Mouse (Mus musculus) testis, adult 2 months (tissue): Measurements from ENCODE around the gene Smim4. TPM values are rescaled to one million over a fixed set of nuclear protein-coding genes. Genes with fewer than 3 reads are reported as not detected.

ENCODE experiments used
- H3K27ac ChIP-seq: fragments of 200-500 bp; 2 replicates; pipeline ENCODE4 v1.5.1; 2012; ENCODE audit warnings: low read depth, low read length; ENCODE audit not compliant: control insufficient read depth, insufficient read depth
- H3K27me3 ChIP-seq: fragments of 200-500 bp; 2 replicates; pipeline ENCODE4 v1.6.1; 2012; ENCODE audit warnings: mild to moderate bottlenecking, low read length, moderate library complexity; ENCODE audit not compliant: control insufficient read depth, insufficient read depth
- H3K36me3 ChIP-seq: fragments of 200-500 bp; 2 replicates; pipeline ENCODE4 v1.6.1; 2012; ENCODE audit warnings: mild to moderate bottlenecking, low read length; ENCODE audit not compliant: control insufficient read depth, insufficient read depth
- H3K4me1 ChIP-seq: fragments of 200-500 bp; 2 replicates; pipeline ENCODE4 v1.6.1; 2012; ENCODE audit warnings: low read length; ENCODE audit not compliant: control insufficient read depth, insufficient read depth
- H3K4me3 ChIP-seq: fragments of 200-500 bp; 2 replicates; pipeline ENCODE4 v1.5.1; 2012; ENCODE audit warnings: low read depth, mild to moderate bottlenecking, low read length, moderate library complexity, mixed read lengths; ENCODE audit not compliant: control insufficient read depth
- CTCF ChIP-seq: fragments of 200-500 bp; IDR thresholded peaks from 2 replicates; pipeline ENCODE4 v1.5.1; 2012; ENCODE audit warnings: low read depth, mild to moderate bottlenecking, inconsistent platforms, low read length, moderate library complexity; ENCODE audit not compliant: control insufficient read depth, insufficient read depth, insufficient replicate concordance
- POLR2A ChIP-seq: fragments of 200-500 bp; IDR thresholded peaks from 2 replicates; pipeline ENCODE4 v1.6.1; 2012; ENCODE audit warnings: low read depth, mild to moderate bottlenecking, inconsistent platforms, low read length, moderate library complexity; ENCODE audit not compliant: control insufficient read depth
- polyA plus RNA-seq: library from polyadenylated mRNA; depleted of rRNA; stranded (reverse); fragments of >200 nt; gene quantifications from 2 replicates; pipeline ENCODE4 v1.2.3, GENCODE M21; 2012; rRNA removed

Smim4 gene
- 8.9 and 11.8 TPM in 2 replicates for polyA plus RNA-seq

DNA sequence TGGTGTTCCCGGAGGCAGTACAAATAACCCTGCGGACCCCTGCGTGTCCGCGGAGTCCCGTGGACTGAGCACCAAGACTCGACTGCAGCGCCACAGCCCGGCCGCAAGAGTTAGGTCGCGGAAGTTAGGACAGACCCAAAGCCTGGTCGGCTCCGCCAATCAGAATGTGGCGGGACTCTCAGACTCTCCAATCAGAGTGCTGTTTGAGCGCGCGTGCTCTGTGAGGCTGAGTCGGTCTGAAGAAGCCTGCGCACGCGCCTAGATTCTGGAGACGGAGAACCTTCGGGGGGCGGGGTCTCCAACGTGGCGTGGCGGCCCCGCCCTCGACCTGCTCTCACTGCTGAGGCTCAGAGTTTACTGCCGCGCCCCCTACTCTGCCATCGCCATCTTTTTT is at the start of gene Smim4:
Gene Smim4 (minus strand): TSS at position 131 of the 394 bp plus-strand sequence.
- TF ChIP-seq CTCF (peak; percentile 26; the same call in 1 of the 2 replicates), POLR2A (peak; percentile 85)
- H3K27ac ChIP-seq = peak within 1 kb of the TSS; percentile 80
- no peaks in the 10 kb centered on the region for H3K27me3 ChIP-seq
- H3K36me3 ChIP-seq = no peaks in the 10 kb centered on the region
- peaks cover 35% of the 10 kb centered on the region for H3K4me1 ChIP-seq
- H3K4me3 ChIP-seq = peak within 1 kb of the TSS; percentile 93

- H3K36me3 ChIP-seq = no peaks in the 10 kb centered on the region
- no peak overlapping the region for H3K4me3 ChIP-seq
- no peak for TF ChIP-seq CTCF
- TF ChIP-seq POLR2A = no peak
- H3K27me3 ChIP-seq = no peaks in the 10 kb centered on the region
- H3K27ac ChIP-seq = no peak overlapping the region
- H3K4me1 ChIP-seq = no peaks in the 10 kb centered on the region; the same call in 1 of the 2 replicates
These were observed 49.0 kb upstream of the Smim4 start for GRCm38 (mm10) chr14:31177715-31178114.

- Histone ChIP-seq H3K27ac (no peak overlapping the region), H3K36me3 (no peaks in the 10 kb centered on the region), H3K4me3 (no peak overlapping the region), H3K4me1 (no peaks in the 10 kb centered on the region; the same call in 1 of the 2 replicates), H3K27me3 (no peaks in the 10 kb centered on the region)
- no peak for TF ChIP-seq POLR2A
- TF ChIP-seq CTCF = no peak
These were observed 48.5 kb upstream of the Smim4 start for GRCm38 (mm10) chr14:31177287-31177686.

DNA sequence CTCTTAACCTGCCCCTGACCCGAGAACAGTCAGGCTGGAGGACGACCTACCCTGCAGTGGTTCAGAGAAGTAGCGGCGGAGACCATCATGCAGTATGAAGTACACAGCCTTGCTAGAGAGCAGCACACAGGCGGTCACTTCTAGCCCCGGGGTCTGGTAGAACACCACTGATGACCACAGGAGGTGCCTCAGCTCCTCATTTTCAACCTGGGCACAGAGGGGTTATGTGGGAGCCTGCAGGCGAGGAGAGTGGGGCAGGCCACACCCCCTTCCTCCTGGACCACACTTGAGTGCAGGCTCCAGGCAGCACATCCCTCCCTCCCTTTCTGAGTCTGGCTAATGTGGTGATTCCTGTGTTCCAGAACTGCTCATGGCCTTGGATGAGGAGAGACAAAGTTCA is 44.8 kb upstream of the Smim4 start:
- Histone ChIP-seq H3K36me3 (no peaks in the 10 kb centered on the region), H3K27me3 (no peaks in the 10 kb centered on the region), H3K27ac (no peak overlapping the region), H3K4me3 (no peak overlapping the region), H3K4me1 (no peaks in the 10 kb centered on the region)
- no peak for TF ChIP-seq POLR2A
- TF ChIP-seq CTCF = no peak

DNA sequence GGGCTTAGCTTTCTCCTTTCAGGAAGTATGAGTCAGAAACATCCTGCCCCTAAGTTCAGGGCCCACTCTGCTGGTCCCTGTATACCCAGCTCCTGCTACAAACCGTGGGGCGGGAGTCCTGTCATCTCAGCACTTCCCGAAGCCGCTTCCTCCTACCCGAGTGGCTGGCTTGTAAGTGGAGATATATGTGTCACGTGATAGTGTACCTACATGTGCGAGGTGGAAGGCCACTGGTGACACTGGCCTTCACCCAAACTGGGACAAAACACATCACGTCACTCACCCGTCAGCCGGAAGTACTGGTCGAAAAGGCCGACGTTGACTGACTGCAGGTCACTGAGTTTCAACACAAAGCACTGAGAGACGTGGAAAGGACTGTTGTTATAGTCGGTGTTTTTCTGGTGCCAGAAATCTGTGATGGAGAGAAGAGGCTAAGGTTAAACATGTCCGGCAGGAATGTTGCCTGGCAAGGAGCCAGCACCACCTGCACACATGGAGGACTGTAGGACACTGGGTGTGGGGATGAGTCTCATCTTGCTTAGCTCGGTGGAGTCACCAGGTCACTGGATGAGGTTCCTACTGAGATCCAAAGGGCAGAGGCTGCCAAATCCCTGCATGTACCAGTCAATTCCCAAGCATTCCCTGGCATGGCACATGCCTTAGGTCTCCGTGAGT is 44.2 kb upstream of the Smim4 start:
- Histone ChIP-seq H3K27ac (no peak overlapping the region), H3K27me3 (no peaks in the 10 kb centered on the region), H3K36me3 (no peaks in the 10 kb centered on the region), H3K4me3 (no peak overlapping the region), H3K4me1 (no peaks in the 10 kb centered on the region)
- no peak for TF ChIP-seq CTCF
- no peak for TF ChIP-seq POLR2A

DNA sequence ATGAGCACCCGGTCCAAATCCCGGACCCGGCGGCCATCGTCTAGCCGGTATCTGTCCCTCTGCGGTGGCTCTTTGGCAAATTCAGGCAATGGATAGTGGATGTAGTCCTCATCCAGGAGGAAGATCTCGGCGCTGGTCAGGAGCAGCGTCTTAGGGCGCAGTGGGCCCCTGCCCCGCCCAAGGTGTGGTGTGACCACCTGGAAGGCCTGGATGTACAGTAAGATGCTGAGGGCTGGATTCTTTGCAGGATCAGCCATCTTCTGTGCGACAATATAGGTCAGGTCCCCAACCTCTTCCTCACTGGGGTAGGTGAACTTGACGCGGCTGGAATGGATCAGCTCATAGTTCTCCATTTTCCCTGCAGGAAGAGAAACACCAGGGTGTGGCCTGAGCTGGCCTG is 43.1 kb upstream of the Smim4 start:
- H3K27ac ChIP-seq = no peak overlapping the region

GRCm38 (mm10) chr14:31171386-31171785 is 42.6 kb upstream of the Smim4 start:
- H3K27me3 ChIP-seq = no peaks in the 10 kb centered on the region
- H3K4me1 ChIP-seq = no peaks in the 10 kb centered on the region
- H3K4me3 ChIP-seq = no peak overlapping the region
- no peak overlapping the region for H3K27ac ChIP-seq
- TF ChIP-seq POLR2A (no peak), CTCF (no peak)
- no peaks in the 10 kb centered on the region for H3K36me3 ChIP-seq

More for the DNA sequence above, 43.1 kb upstream of the Smim4 start:
- Histone ChIP-seq H3K4me3 (no peak overlapping the region), H3K4me1 (no peaks in the 10 kb centered on the region), H3K36me3 (no peaks in the 10 kb centered on the region), H3K27me3 (no peaks in the 10 kb centered on the region)
- no peak for TF ChIP-seq POLR2A
- TF ChIP-seq CTCF = no peak

DNA sequence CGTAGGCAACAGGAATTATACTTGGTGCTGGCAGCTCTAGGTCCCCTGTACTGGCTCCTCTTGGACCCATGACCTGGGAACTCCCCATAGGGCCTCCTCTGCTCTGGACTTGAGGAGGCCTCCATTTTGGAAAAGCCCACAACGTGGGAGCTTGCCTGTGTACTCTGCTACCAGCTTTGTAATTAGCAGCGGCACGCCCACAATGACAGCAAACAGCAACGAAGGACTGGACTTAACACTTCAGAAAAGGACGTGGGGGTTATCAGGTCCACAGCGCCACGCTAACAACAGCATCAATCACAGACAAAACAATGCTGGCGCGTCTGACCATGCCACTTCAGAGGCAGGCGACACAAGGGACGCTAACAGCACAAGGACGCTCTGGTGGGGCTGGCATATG is 42.2 kb upstream of the Smim4 start:
- no peaks in the 10 kb centered on the region for H3K36me3 ChIP-seq
- TF ChIP-seq POLR2A (no peak), CTCF (no peak)

More for the DNA sequence above, 42.2 kb upstream of the Smim4 start:
- Histone ChIP-seq H3K4me3 (no peak overlapping the region), H3K27ac (no peak overlapping the region), H3K4me1 (no peaks in the 10 kb centered on the region), H3K27me3 (no peaks in the 10 kb centered on the region)
